Mouse (Mus musculus) left cerebral cortex, adult 18-20 months (tissue): ENCODE results near the gene Nav1. TPM values are rescaled to one million over a fixed set of nuclear protein-coding genes. Genes with fewer than 3 reads are reported as not detected.
A peak's percentile ranks its signal among the peaks of the same experiment; 100 is the strongest.

Experiments
- DNase-seq, 2 experiments: peaks; one replicate each; pipeline ENCODE4 v3.0.0; 2021 to 2022; ENCODE audit warnings: low spot score in 2 of 2, mixed read lengths in 1 of 2
- total RNA-seq, 2 experiments: library from RNA; stranded (reverse); gene quantifications; 2 replicates each; pipeline ENCODE4 v1.2.3; 2021

Gene Nav1
- total RNA-seq, 2 experiments from 2014 or later: 42.5 to 48.0 TPM

DNA sequence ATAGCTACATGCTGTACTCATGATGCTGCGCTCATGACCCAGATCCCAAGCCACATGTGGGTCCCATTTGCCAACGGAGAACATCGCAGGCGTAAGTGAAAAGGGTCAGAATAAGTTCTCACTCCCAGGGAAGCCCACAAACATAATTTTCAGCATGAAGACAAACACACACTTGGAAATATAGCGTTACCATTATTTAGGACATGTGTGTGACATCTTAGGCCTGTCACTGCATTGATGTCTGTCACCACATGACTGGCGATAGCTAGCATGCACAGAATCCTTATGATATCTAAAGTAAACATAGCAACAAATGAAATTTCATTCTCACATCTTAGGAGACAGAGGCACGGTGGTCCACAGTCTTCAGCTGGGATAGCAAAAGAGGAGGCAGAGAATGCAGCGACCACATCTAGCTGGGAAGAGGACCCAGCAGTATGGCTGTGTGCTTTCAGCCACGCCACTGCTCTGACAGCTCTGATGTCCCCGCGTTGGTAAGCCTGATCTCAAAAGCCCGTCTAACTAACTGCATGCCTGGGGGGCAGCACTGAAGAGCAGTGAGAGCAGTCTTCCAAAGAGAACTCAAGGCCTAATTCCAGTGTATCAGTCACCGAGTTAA is 86.4 kb downstream of the Nav1 start:
- DNase-seq: no peak

DNA sequence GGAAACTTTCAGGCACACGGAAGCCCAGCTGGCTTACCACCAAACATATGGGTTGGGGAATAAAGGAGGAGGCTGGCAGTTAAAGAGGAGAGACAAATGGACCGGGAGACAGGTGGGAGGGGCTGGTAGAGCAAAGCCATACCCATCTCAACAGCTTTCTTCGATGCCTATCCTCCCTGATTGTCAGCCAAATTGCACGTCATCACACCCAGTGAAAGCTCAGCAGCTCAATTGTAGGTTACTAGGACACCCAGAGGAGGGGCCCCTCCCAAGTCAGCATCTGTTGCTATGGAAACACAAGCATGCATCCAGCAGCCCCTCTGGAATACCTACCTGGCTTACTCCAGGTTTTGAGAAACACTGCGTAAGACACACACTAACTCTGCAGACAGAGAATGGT is 88.4 kb downstream of the Nav1 start:
- DNase-seq: peak; percentile 37 to 41

DNA sequence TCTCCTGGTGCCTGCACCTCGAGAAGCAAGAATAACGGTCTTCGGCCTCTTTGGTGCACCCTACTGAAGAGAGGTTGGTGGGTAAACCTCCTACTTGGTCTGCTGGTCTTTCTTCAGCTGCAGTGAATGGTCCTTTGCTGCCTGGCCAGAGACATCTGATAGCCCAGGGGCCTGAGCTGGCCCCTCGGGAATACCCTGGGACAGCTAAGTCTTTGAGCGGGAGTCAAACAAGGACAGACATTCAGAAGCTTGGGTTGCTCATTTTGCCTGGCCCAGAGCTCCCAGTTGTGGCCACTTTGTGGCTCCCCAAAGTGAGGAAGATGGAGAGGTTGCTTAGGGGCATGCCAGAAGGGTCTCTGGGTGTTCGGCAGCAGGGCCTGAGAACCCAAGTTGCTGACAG is 89.6 kb downstream of the Nav1 start:
- no peak for DNase-seq

DNA sequence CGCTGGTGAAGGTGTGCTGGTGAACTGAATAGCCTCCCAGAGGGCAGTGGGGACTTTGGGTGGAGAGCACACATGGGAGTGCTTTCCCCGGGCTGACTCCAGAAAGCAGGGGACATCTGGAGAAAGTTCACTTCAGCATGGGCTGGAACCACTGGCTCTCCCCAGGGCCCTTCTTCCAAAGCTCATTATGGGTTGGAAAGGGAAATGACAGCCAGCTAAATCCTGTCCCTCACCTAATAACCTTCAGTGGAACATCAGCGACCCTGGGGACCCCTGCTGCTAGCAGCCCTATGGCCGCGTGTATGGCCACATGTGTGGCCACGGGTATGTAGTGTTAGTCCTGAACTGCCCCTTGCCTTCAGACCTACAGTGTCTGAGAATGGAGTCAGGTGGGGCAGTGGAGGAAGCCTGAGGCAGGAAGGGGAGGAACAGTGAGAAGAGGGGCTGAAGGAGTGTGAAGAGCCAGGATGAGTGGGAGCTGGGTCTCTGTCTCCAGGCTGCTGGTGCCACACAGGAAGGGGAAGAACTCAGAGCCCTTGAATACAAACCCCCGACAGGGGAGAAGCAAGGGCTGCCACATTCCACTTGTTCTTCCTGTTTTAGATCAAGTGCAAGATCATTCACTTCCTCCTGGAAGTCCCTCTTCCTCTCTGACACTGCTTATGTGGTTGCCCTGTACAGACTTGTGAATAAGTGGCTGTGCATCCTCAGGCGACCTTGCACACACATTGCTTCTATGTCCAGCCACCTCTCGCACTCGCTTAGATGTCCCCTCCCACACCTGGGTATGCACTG is 90.4 kb downstream of the Nav1 start:
- DNase-seq: no peak

DNA sequence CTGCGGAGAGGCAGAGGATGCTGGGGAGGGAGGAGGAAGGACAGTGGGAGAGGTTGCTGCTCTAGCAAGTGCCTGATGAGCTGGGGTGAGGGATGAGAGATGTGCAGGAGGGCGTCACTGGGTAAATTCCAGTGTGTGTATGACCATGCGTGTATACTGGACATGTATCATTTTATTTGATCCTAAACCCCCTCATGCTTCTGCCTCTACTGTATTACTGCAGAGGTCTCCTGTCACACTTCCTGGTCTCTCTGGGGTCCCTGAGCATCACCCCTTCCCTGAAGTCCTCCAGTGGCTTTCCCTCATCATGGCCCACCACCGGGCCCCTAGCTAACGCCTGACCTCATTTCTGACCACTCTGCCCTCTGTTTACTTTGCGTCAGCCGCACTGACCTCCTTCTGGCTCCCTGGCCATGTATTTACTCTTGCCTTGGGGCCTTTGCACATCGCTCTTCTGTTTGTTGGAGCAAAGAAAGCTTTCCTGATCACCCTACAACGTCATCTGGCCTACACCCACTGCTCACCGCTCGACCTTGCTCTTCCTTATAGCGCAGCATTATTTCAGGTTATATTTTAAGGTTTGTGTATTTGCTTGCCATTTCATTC is 91.4 kb downstream of the Nav1 start:
- no peak for DNase-seq

DNA sequence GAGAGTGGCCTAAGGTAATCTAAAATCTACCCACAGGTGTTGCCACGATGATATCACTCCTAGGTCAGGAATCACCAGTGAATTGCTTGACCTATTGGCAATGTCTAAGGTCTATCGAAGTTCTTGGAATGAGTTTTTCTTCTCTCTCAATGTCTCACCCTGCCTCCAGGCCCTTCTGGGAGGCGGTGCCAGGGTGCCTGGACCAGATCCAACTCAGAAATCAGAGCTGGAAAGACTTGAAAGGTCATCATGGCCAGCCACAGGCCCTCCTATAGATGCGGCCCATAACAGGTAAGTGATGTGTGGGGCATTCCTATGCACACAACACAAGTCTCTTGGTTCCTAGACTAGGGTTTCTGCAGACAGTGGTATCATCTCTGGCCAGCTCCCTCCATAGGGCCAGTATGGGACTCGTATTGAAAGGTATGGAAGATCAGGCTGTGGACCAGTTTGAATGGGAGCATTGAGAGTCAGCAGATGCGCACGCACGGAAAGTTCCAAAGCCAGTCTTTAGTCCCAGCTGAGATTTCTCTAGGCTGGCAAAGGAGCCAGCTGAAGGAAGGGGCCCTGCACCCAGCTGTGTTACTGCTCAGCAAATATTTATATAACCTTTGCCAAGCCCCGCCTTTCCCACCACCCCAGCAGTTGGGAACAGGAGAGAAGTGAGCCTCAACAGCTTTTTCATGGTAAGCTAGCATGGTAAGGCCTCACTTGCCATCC is 92.0 kb downstream of the Nav1 start:
- no peak for DNase-seq

DNA sequence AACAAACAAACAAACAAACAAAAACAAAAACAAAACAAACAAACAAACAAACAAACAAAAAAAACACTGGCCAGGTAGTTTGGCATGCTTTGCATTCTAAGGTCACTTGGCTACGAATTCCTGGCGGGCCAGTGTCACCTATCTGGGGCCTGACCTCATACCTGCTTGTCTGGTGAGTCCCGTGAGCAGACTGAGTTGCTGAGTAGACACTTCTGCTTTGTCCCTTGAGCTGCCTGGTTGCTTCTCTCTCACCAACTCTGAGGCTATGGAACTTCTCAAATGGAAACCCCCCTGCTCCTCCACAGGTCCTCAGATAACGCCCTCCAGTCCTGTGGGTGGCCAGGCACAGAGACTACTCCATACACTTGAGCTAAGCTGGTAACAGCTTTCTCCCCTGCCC is 93.0 kb downstream of the Nav1 start:
- no peak for DNase-seq

DNA sequence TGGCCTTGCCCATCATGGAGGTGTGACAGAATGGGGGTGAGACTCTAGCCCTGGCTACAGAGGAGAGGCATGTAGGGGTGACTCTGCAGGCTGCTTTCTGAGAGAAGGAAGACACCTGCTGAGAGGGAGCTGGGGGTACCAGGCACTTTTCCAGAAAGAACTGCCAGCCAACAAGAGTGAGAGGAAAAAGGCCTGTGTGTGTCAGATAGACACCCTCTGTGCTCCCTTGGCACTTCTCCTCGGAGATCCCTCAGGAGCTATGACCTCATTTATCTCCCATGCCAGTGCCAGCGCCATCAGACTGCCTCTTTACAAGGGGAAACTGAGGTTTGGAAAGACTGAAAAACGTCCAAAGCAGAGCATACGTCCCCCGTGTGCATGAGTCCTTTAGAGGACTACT is 93.6 kb downstream of the Nav1 start:
- DNase-seq: no peak

DNA sequence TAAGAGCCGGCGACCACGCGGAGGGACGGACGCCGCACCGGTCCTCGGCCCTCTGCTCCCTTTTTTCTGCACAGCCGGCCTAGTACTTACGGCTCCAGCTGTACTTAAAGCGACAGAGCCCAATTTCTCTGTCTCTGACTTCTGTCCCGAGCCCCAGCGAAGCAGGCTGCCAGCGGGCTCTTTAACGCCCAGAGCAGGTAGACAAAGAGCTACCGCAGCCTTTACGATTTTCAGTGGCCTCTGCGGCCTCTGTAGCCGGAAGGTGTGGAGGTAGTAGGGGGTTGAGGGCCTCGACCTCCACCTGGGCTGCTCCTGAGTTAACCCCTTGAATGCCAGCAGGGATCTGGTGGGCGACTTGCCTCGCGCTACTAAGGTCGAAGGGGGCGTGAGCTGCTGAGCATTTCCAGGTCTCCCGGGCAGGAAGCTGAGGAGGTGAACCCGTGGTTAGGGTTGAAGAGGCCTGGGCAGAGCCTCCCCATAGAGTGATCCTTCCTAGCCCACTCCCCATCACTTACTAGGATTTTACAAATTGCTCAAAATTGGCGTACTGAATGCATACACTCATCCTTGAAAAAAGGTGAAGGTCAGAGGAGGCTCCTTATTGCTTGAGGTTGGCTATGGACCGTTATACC is 96.6 kb downstream of the Nav1 start:
- DNase-seq: peak; percentile 38 to 45

DNA sequence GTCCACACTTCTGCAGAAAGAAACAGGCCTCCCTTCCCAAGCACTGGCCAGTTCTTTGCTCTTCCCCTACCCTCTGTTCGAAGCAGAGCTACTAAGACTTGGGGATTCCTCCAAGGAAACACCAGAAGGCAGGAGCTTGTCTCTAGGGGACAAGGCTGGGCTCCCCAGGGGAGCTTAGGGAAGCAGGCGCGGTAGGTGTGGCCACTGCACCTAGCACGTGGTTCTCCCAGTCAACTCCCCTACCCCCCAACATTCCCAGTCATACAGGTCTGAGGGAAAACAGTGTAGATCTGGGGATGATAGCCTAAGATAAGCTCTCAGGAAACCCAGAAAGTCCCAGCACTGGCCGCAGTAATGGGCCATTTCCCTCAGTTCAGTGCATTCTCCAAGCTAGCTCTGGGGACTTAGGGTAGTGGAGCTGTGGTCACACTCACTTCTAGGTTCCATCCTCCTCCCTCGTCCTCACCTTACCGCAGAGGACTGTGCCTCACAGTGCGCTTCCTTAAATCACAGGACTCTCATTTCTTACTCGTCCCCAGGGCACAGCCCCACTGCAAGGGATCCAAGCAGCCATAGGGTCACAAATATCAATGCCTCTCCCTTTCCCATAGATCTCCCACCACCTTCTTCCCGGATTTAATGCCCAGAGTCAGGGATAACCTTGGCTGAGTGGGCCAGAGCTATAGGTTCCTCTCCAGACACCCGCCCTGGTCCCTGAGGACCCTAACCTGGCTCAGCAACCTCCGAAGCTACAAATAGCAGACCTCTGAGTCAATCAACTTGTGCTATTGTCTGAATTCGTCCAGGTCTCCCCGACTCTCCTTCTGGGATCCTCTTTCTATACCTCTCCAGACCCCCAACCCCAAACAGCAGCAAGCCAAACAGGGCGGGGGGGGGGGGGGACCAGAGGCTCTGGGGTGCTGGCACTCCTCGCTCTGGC is 97.7 kb downstream of the Nav1 start:
- no peak for DNase-seq

DNA sequence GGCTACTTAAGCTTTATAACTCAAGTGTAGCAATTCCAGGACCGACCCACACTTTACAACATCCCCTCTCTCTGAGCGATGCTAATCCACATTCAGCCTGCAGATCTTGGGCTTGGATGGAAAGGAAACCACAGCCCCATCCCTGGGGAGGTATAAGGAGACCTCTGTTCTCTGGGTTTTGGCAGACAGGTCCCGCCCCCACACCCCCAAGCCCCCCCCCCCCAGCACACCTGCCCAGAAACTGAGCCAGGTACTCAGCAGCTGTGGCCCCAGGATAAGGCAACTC is 98.8 kb downstream of the Nav1 start:
- DNase-seq: no peak

DNA sequence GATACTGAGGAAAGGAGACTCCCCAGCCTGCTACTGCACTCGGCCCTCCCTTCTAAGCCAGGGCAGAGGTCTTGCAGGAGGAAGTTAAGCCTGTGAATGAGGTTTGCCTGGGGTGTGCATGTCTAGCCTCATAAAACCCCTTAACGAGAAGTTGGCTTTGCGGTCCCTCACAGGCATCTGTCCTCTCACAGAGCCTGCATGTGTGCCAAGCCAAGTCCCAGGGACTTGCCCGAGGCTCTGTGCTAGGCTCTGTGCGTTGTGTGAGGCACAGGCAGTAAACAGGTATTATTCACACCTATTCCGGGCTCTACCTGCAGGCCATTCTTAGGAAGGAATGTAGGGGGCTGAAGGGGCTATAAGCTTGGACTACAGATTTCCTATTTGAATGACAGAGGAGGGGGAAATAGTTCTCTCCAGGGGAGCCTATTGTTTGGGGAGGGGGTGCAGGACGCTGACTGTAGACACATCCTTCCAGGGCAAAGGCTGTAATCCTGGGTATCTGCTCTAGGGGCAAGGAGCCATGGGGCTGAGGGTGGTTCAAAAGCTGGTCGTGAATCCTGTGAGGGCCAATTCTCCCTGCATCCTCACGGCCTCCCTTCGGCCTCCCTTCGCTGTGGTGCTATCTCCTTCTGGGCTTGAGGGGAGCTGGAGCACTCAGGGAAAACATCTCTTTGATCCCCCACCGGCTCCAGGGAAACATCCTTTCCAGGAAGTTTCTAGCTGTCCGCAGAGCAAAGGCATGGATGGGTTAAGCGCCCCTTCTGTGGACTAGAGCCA is 99.3 kb downstream of the Nav1 start:
- DNase-seq: no peak

DNA sequence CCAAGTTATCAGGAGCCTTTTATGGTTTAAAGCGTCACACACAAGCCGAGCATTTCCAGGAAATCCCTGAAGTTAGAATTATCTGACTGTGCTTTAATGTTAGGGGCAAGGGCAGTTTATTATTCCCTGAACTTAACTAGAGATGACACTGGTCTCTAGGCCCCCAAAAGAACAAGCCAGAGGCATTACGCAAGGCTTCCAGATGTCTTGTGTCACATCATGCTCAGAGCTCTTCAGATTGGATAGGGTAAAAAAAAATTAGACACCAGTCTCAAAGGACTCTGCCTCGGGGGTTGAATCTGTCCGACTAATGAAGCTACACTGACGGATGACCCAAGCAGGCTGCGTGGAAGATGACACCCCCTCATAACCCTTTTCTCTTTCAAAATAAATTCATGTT is 101.6 kb downstream of the Nav1 start:
- no peak for DNase-seq

DNA sequence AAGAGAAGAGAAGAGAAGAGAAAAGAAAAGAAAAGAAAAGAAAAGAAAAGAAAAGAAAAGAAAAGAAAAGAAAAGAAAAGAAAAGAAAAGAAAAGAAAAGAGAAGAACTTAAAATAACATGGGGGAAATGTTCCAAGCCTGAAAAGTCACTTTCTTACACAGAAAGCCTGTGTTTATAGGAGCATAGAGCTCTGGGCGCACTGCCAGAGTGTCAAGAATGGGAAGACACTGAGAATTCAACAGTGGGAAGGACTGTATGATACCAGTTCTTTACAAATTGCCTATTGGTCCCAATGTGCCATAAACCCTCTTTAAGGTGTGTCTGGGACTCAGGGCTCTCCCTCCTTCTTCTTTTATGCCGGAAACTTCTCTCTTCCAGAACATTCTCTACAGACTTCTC is 103.7 kb downstream of the Nav1 start:
- DNase-seq: peak in 1 of 2 experiments; percentile 31

DNA sequence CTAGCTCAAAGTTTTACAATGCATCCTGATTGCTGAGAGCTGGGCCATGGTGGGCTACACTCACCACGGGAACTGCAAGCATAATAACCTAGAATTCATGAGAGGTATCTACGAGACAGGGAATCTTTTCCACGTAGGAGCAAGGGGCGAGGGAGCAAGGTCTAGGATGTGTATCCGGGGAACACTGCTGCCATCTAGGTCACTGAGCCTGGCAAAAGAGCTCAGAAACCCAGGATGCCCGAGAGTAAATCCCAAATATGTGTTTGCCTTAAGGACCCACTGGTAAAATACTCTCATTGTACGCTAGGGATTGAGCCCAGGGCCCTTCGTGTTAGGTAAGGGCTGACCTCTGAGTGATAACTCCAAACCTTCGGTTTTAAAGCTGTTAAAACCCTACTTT is 104.3 kb downstream of the Nav1 start:
- DNase-seq: no peak

DNA sequence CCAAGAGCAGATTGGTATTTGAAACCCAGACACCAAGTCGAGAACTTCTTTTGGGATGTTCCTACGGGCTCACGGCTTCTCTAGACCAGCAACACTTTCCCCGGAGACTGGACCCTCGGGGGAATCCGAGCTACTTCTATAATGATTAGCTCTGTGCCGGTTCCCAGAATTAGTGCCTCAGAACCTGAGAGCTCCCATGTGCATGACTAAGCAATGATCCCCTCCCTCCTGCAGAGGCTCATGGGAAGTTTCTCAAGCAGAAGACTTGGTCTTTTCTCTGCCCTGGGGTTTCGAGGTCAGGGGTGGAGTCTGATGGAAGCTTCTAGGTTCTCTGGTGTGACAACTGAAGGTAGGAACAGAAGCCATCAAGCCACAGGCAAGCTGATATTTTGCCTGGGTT is 105.0 kb downstream of the Nav1 start:
- DNase-seq: no peak

DNA sequence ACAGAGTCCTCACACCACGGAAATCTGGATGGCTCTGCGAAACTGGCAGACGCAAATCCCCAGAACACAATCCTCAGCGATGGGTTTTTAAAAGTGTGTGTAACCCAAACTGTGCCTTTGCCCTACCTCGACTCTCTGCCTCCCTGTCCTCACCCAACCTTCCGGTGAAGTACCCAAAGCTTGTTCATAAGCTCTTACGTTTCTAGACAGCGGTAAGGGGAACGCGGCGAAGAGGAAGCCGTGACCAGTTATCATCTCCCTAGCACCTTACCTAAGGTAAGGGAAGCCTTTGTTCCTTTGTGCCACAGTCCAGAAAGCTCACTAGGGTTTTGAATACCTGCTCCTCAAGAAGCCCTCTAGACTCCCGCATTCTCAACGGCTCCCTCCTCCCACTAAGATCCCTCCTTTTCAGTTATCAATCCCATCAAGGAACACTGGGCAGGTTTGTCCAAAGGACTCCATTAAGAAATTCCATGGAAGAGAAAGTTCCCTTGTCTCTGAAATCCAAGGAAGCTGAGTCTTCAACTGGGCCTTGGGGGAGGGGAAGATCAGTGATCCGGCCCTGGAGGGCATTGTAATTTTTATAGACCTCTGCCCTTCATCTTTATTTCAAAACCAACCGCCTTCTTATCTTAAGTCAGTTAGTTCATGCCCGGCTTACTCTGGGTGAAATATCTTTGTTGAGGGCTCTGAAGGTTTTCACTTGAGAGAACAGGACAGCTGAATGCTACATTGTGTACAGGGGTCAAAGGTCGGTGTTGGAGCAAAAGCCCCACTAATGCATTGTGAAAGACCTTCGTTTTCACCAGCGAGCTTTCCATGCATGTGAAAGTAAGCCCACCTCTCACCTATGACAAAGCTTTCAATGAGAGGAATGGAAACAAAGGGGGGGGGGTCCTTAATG is 108.4 kb downstream of the Nav1 start:
- no peak for DNase-seq

DNA sequence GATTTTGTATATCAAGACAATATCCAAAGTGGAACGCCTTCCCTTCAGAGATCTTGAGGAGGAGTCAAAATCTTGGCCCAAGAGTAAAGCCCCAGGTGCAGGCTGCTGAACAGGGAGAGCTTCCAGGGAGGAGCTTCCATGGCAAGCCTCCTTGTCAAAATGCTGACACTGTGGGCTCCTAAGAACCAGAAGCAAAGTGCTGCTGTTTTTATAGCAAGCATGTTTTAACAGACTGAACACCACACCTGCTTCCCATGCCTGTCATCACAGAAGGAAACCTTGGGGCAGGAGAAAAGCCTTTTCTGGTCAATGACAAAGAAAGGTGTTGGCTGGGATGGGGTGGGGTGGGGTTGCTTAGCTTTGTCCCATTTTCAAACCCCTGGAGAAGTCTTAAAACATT is 112.0 kb downstream of the Nav1 start:
- DNase-seq: no peak

DNA sequence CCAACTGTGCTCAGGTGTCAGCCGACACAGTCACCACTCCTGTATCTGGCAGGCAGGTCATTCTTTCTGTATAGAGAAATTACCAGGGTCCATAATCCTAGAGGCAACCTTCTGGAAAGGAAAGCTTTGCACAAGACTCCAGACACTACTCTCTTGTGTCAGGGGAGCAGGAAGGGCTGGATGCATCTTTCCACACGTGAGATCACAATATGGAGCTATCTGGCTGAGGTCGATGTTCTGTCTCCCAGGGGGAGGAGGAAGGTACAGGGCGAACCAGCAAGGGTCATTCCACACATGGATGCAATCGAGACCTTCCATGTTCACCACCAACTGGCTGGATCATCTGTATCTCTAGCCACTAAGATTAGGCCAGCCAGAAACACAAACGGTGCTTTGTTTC is 113.2 kb downstream of the Nav1 start:
- no peak for DNase-seq
